Mouse (Mus musculus) small intestine, adult 2 months (tissue): ENCODE results near the gene Eif3l. TPM values are rescaled to one million over a fixed set of nuclear protein-coding genes. Genes with fewer than 3 reads are reported as not detected.

Source experiments
- H3K27ac ChIP-seq: fragments of 200-500 bp; 2 replicates; pipeline ENCODE4 v1.5.1; 2012; ENCODE audit warnings: low read depth, low read length, control low read depth, inconsistent platforms; ENCODE audit not compliant: insufficient read depth
- H3K27me3 ChIP-seq: fragments of 200-500 bp; 2 replicates; pipeline ENCODE4 v1.6.1; 2012; ENCODE audit warnings: mild to moderate bottlenecking, moderate library complexity, low read length, inconsistent platforms; ENCODE audit not compliant: control insufficient read depth, insufficient read depth
- H3K36me3 ChIP-seq: fragments of 200-500 bp; 2 replicates; pipeline ENCODE4 v1.6.1; 2012; ENCODE audit warnings: mild to moderate bottlenecking, low read length, control low read depth, inconsistent platforms; ENCODE audit not compliant: control insufficient read depth, insufficient read depth
- H3K4me1 ChIP-seq: fragments of 200-500 bp; 2 replicates; pipeline ENCODE4 v1.6.1; 2012; ENCODE audit warnings: low read length, inconsistent platforms, mixed read lengths; ENCODE audit not compliant: control insufficient read depth, insufficient read depth, insufficient read length
- H3K4me3 ChIP-seq: fragments of 200-500 bp; 2 replicates; pipeline ENCODE4 v1.5.1; 2012; ENCODE audit warnings: low read depth, mild to moderate bottlenecking, control low read depth, inconsistent platforms, low read length, moderate library complexity
- CTCF ChIP-seq: fragments of 200-500 bp; IDR thresholded peaks from 2 replicates; pipeline ENCODE4 v1.5.1; 2012; ENCODE audit warnings: low read depth, mild to moderate bottlenecking, control low read depth, inconsistent platforms, low read length, moderate library complexity, mixed read lengths; ENCODE audit not compliant: insufficient replicate concordance, insufficient read length; ENCODE audit errors: extremely low read depth
- POLR2A ChIP-seq: fragments of 200-500 bp; IDR thresholded peaks from 2 replicates; pipeline ENCODE4 v1.6.1; 2012; ENCODE audit warnings: low read depth, mild to moderate bottlenecking, control low read depth, inconsistent platforms, low read length, moderate library complexity
- WGBS: fragments of 180-500 bp; shearing (Covaris S2); methylation state at CpG from one replicate; pipeline ENCODE4 v1.1.7; 2018; 5-methylcytosine and 5-hydroxymethylcytosine counted together
- polyA plus RNA-seq: library from polyadenylated mRNA; depleted of rRNA; stranded (reverse); fragments of >200 nt; gene quantifications from 2 replicates; pipeline ENCODE4 v1.2.3, GENCODE M21; 2012

Eif3l gene
- polyA plus RNA-seq, 1 experiment = 88.3 TPM

DNA sequence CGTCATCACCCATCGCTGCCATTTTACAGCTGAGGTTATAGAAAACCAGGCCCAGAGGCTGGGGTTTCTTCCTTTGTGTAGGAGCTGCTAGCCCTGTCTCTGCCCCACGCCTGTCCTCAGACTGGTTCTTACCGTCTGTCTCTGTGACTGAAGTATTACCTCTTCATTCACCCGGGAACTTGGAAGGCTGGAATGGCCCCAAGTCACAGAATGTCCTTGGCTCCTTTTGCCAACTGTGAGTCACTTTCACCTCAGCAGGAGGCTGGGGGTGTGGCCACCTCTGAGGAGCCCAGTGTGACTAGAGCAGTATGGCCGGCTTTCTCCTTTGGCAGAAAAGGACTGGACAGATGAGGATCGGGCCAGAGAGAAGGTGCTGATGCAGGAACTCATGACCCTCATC, 56.5 kb downstream of the Eif3l start:
- WGBS = 60% methylated on average over 7 of the region's 7 CpGs
- Histone ChIP-seq H3K4me3 (no peak overlapping the region), H3K36me3 (peaks cover 62% of the 10 kb centered on the region), H3K27me3 (no peaks in the 10 kb centered on the region), H3K4me1 (no peaks in the 10 kb centered on the region), H3K27ac (no peak overlapping the region)
- no peak for TF ChIP-seq CTCF
- no peak for TF ChIP-seq POLR2A

DNA sequence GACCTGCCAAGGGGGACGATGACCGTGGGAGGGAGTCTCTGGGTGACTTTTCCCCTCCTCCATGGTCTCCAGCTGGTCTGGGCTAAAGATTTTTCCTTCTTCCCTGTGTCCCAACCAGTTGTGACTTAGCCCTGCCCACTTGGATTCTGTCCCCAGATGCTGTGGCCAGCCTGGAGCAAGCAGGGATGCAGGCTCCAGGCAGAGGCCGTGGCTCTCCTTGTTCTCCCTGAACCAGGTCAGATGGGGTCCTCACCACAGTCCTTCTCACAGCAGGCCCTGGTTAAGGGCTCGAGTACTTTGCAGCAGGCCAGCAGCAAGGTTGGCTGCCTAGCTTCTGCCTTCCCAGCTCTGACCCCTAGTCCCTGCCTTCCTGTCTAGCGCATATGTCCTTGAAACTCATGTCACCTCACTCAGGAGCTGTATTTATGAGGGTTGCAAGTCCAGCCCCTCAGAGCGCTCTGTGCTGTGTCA, 58.2 kb downstream of the Eif3l start:
- Histone ChIP-seq H3K4me3 (no peak overlapping the region), H3K27me3 (no peaks in the 10 kb centered on the region), H3K27ac (no peak overlapping the region), H3K36me3 (peaks cover 46% of the 10 kb centered on the region), H3K4me1 (no peaks in the 10 kb centered on the region)
- TF ChIP-seq POLR2A (no peak), CTCF (no peak)
- 82% methylated on average over 6 of the region's 6 CpGs for WGBS

DNA sequence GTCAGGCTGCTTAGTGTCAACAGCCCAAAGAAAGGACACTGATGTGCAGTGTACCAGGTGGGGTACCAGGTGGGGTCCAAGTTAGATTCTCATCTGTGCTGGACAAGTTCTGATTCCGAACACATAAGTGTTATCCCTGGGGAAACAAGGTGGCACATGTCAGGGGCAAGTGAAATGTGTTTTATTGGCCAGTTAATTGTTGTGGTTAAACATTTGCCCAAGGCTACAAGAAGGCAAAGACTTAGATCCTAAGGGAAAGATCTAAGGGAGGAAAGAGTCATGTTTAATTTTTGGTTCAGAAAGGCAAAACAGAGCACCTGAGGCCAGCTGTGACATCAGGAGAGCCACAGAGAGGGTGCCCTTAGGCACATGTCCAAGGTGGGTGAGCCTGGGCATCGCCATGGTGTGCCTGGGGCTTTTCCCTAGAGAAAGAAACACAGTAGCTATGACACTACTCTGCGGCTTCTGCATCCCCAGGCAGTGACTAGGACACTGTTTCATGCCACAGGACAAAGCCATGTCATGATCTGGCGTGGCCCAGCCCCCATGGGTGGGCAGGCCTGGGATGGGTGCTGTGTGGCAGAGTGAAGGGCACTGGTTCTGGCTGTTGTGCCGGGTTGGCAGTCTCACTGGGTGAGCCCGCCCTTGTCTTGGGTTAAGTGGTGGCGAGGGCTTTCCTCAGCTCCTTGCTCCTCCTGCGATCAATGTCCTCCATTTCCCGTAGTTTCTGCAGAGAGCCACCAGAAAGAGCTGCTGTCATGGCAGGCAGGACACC, 59.7 kb downstream of the Eif3l start:
- H3K27ac ChIP-seq = no peak overlapping the region
- H3K4me1 ChIP-seq = no peaks in the 10 kb centered on the region
- no peak overlapping the region for H3K4me3 ChIP-seq
- peaks cover 38% of the 10 kb centered on the region for H3K36me3 ChIP-seq
- WGBS = 83% methylated on average over 9 of the region's 9 CpGs
- TF ChIP-seq CTCF (no peak), POLR2A (no peak)
- H3K27me3 ChIP-seq = no peaks in the 10 kb centered on the region

DNA sequence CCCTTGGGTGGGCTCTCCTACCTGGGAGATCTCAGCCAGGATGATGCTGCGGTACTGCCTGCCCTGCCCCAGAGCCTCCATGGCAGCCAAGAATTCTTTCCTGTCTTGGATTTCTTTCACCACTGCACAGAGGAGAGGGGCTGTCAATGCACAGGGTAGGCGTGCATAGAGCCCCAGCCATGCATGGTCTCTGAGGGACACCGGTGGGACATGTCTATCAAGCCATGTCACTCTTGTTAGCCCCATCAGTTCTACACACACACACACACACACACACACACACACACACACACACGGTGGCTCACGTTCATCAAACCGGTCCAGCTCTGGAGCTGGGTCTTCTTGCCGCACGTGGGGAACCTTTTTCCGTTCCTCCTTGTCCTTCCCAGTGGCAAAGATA, 60.4 kb downstream of the Eif3l start:
- Histone ChIP-seq H3K27ac (no peak overlapping the region), H3K4me3 (no peak overlapping the region), H3K36me3 (peaks cover 31% of the 10 kb centered on the region), H3K4me1 (no peaks in the 10 kb centered on the region), H3K27me3 (no peaks in the 10 kb centered on the region)
- whole genome bisulfite sequencing = 73% methylated on average over 9 of the region's 9 CpGs
- TF ChIP-seq POLR2A = no peak
- no peak for TF ChIP-seq CTCF

DNA sequence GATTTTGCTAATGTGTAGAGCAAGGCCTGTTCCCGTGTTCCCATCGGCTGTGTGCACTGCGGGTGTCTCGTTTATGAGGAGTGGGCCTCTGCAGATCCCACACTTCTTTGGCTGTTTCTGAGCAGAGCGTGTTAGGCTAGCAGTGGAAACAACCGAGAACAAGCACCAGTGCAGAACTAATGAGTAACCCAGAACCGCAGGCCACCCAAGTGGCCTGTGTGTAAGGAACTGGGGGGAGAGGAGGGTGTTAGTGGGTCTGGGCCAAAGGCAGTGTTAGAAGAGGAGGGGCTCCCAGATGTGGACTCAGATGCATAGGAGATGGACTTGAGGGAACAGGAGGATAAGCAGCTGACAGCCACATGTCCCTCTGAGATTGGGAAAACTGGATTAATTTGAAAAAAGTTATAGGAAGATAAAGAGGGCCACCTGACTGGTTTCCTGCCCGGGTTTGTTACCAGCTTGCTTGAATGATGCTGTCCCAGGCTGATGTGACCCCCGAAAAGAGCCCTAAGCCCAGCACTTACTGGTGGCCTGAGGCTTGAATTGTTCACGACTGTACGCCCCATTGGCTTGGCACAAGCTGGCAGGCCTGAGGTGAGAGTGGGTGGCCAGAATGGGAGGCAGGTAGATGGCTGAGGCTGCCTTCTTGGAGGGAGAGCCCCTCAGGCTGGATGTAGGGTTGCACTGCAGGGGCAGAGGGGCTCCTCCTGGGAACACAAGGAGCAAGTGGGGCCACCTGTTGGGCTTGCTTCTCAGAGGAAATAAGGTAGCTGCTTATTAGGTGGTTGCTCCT, 61.0 kb downstream of the Eif3l start:
- peaks cover 25% of the 10 kb centered on the region for H3K36me3 ChIP-seq
- H3K4me3 ChIP-seq = no peak overlapping the region
- no peaks in the 10 kb centered on the region for H3K27me3 ChIP-seq
- no peak overlapping the region for H3K27ac ChIP-seq
- whole genome bisulfite sequencing = 65% methylated on average over 11 of the region's 11 CpGs
- TF ChIP-seq CTCF (no peak), POLR2A (no peak)
- H3K4me1 ChIP-seq = no peaks in the 10 kb centered on the region

DNA sequence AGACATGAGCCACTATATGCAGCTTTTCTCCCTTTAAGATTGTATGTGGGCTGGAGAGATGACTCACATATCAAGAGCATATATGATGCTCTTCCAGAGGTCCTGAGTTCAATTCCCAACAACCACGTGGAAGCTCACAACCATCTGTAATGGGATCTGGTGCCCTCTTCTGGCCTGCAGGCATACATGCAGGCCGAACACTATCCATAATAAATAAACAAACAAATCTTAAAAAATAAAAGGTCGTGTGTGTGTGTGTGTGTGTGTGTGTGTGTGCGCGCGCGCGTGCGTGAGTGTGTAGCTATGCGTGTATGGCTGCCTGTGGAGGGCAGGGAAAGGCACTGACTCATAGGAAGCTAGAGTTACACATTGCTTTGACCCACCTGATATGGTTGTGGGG, 64.7 kb downstream of the Eif3l start:
- Histone ChIP-seq H3K36me3 (peaks cover 3% of the 10 kb centered on the region), H3K4me3 (no peak overlapping the region), H3K27me3 (no peaks in the 10 kb centered on the region), H3K4me1 (no peaks in the 10 kb centered on the region), H3K27ac (no peak overlapping the region)
- peak; percentile 56; the same call in 1 of the 2 replicates for TF ChIP-seq CTCF
- no peak for TF ChIP-seq POLR2A
- whole genome bisulfite sequencing = 56% methylated on average over 10 of the region's 10 CpGs
